Mouse (Mus musculus) spleen, adult 12 weeks (tissue): Measurements from ENCODE around the gene Pex26.

Experiments
- DNase-seq: peaks from one replicate; pipeline ENCODE4 v3.0.0; 2022; ENCODE audit warnings: low spot score

Gene Pex26

DNA sequence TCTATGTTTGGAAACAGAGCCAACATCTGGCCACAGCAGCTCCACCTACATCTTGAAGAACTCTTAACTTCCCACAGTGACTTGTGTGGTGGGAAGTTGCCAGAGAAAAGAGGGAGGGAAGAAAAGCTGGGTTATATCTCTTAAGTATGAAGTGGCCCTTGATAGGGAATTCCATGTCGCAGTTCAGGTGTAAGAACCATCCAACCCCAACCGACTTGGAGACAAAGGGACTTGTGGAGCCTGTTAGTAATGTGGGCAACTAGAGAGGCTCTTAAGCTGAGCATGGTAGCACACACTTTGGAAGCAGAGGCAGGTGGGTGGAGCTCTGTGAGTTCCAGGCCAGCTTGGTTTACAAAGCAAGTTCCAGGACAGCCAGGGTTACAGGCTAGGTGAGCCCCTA, 26.1 kb downstream of the Pex26 start:
- DNase-seq = no peak

DNA sequence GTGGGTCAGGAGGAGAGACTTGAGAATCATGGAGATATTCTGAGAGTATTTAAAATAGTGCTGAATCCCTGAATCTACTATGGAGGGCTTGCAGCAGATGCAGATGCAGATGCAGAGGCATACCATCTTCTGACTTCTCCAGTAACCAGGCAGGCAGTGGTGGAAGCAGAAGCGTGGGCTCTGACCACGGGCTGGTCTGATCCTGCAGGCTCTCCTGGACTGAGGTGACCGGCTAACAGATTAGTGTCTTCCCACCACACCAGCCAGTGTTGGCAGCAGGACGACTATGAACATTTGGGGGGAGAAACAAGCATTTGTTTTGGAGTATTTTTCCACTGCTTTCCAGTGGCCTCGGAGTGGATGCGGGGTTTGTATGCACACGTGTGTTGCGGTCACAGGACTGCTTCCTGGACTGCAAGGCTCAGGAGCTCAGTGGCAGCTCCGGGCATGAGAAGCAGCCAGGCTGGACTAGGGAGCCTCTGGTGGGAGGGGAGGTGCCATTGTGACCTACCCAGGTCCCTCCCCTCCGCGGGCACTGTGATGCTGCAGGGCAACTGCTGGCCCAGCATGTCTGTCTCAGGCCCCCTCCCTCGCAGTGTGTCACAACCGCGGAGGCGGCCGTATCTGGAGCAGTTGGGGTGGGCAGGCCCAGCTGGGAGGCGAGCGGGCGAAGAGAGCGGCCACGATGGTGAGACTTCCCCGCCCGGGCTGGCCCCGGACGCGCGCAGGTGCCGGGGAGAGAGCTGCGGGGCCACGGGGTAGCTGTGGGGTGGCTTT, 26.9 kb downstream of the Pex26 start, which contains the start of gene Tuba8:
Tuba8 (plus strand) TSS at position 548 of the 777 bp plus-strand sequence.
- DNase-seq = no peak

- no peak for DNase-seq
Measured at GRCm38 (mm10) chr6:121210926-121211289, 27.4 kb downstream of the Pex26 start.

DNA sequence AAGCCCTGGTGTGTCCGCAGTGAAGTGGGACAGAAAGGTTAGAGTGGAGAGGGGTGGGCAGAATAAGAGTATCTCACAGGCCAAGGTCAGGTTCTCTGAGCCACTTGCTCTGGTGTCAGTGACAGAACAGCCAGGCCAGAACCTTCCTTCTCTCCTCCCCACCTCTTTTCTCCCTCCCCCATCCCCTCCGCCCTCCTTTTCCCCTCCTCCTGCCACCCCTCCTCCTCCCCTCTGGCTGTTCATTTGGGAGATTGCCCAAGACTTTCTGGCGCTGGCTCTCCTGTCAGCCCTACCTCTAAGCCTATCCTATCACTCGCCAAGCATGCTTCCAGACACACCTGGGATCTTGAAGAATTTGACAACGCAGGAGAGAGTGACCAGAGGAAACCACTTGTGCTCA, 28.3 kb downstream of the Pex26 start:
- no peak for DNase-seq

- DNase-seq = no peak
Measured at GRCm38 (mm10) chr6:121212988-121213387, 29.5 kb downstream of the Pex26 start.

- no peak for DNase-seq
Measured at GRCm38 (mm10) chr6:121214221-121214620, 30.8 kb downstream of the Pex26 start.

- DNase-seq = no peak
Measured at GRCm38 (mm10) chr6:121214667-121215330, 31.3 kb downstream of the Pex26 start.

GRCm38 (mm10) chr6:121215336-121215735, 31.9 kb downstream of the Pex26 start:
- no peak for DNase-seq

DNA sequence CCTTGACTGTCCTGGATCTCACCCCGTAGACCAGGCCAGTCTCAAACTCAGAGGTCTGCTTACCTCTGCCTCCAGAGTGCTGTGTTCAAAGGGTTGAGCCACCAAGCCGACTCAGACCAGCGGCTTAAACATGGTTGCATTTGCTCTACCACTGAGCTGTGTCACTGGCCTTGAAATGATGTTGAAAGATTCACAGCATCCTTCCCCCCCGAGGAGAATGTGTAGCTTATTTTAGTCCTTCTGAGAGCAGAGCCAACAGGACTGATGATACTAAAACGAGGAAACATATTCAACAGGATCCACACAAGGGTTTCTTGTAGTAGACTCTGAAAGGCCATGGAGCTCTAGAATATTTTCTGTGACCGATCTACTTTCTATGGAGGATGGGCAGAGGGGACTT, 32.4 kb downstream of the Pex26 start:
- DNase-seq = no peak

- DNase-seq = no peak
Measured at GRCm38 (mm10) chr6:121216589-121217255, 33.3 kb downstream of the Pex26 start.

- no peak for DNase-seq
Measured at GRCm38 (mm10) chr6:121218002-121218401, 34.5 kb downstream of the Pex26 start.

DNA sequence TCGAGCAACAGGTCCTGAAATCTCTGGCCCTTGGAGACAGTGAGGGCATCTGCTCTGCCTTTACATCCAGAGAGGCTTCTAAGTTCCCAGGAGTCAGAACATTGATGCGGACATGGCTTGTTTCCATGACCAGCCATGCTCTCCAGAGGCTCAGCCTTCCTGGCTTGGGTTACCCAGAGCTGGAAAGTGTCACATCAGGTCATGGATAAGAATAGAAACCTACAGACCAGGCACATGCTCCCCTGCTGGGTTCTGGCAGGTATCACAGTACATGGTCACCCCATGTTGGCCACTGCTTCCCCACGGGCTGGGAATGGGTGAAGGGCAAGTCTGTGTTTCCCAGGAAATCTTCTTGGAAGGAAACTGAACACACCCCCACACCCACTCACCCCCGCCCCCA, 35.9 kb downstream of the Pex26 start:
- no peak for DNase-seq

DNA sequence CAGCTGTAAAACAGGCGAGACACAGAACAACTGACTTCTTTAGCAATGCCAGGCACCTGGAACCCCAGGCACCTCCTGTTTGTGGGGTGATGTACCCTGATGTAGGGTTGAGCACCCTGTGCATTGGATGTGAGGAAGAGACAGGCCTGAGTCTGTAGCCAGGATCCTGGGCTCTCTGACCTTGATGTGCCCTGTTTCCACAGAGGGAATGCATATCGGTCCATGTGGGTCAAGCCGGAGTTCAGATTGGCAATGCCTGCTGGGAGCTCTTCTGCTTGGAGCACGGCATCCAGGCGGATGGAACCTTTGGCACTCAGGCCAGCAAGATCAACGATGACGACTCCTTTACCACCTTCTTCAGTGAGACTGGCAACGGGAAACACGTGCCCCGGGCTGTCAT, 36.7 kb downstream of the Pex26 start:
- no peak for DNase-seq

DNA sequence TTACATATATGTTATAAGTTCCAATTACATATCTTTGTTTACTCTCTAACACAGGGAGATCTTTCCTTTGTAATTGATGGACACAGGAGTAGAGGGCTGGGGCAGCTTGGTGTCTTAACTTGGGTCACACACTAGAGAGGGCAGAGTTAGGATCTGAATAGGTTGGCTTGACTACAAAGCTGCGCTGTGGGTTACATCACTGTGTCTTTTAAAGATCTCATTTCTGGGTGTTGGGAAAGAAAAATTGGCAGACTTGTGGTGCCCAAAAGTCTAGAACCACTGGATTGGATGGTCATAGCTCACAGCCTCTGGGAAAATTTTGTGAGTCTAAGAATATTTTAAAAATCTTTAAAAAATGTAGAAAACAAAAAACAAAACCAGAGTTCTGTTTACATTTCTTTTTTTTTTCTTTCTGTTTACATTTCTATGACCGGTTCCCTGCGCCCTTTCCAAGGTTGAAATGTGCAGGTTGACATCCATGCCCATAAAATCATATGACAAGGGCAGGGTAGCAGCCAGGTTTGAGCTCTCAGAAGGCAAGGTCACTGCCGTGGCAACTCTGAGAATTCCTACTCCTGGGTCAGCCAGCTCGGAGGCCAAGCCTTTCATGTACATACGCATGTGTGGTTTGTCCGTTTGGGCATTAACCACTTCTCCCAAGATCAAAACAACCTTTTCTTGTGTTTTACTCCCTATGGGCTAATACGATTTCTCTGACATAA, 38.6 kb downstream of the Pex26 start:
- DNase-seq = no peak

DNA sequence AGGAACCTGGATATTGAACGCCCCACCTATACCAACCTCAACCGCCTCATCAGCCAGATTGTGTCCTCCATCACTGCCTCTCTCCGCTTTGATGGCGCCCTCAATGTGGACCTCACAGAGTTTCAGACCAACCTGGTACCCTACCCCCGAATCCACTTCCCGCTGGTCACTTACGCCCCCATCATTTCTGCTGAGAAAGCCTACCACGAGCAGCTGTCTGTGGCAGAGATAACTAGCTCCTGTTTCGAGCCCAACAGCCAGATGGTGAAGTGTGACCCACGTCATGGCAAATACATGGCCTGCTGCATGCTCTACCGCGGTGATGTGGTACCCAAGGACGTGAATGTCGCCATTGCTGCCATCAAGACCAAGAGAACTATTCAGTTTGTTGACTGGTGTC, 39.5 kb downstream of the Pex26 start:
- no peak for DNase-seq

GRCm38 (mm10) chr6:121224067-121224466, 40.6 kb downstream of the Pex26 start:
- DNase-seq = no peak

DNA sequence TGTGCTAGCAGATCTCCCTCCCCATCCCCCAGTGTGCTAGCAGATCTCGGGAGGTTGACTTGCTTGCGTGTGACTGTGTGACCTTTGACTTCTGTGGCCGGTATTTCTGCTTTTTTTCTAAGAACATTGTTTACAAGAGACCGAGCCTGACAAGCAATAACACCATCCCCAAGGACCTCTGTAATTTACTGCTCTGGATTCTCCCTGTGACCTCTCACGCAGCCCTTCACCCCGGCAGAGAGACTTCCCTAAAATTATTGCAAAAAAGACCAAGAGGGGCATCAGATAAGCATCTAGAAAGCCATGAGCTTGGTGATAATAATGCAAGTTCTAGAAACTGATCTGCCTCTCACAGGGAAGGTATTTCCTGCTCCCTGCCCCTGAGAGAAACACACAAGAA, 41.5 kb downstream of the Pex26 start:
- no peak for DNase-seq

GRCm38 (mm10) chr6:121226043-121226442, 42.6 kb downstream of the Pex26 start:
- no peak for DNase-seq

GRCm38 (mm10) chr6:121226744-121227143, 43.3 kb downstream of the Pex26 start:
- DNase-seq = no peak

DNA sequence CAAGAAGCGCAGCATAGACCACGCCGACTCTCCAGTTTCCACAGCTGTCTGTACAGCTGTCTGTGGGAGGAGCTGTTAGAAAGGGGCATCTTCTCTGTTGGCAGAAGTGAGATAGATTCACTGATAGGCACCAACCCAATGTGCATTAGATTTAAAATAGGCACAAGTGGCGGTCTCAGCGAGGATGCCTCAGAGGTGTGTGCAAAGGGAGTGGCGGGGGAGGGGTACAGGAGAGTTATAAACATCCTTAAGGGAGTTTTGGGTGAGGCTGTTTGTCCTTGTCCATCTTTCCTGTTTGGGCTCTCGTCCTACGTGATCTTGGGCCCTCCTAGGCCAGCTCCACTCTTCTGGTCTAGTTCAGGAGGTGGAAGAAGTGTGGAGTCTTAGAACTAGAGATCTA, 45.0 kb downstream of the Pex26 start:
- no peak for DNase-seq

DNA sequence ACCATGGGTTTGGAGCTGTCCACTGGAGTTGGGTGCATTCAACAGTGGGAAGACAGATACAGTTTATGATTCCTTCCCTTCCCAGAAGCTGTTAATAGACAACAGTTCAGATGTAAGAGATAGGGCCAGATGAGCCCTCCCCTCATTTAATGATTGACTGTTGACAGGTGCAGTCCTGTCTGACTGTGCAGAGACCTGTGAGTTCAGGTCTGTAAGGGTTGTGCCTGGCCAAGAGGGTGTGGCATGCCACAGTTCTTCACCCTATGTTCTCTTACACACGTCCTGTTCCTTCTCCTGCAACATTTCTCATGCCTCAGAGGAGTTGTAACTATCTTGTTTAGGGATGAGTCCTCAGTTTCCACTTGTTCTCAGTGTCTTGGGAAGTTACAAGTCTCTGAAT, 49.2 kb downstream of the Pex26 start:
- no peak for DNase-seq

DNA sequence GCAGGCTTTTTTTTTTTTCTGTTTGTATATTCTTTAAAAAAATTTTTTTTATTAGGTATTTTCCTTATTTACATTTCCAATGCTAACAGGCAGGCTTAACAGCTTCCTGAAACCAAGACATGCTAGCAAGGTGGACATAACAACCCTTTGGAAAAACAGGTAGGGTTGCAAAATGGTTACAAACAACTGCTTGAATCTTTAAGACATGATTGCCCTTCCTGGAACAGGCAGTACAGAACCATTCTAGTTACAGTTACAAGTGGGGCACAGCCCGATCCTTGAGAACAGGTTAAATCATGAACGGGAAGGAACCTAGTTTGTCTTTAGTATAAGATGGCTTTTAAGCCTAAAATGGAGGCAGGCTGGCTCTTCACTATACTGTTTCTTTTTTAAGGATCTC, 52.9 kb downstream of the Pex26 start:
- no peak for DNase-seq

- DNase-seq = no peak
Measured at GRCm38 (mm10) chr6:121238209-121238608, 54.7 kb downstream of the Pex26 start.
